In the genomic region with DNA sequence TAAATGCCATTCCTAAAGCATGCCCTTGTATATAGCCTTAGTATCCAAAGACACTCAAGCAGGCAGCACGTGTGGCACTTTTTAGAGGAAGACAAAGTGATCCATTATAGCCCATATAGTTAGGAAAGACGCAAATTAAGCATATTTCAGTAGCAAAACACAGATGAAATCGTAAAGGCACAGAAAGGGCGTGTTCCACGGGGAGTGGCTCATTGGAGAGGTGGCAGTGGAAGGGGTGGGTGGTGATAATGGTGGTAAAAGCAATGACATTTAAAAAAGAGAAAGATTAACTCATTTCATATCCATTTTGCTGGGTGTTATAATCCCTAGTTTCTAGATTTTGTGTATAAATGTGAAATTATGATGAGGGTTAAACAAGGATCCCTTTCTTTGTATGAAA, we compare ENCODE assay signal across 33 mouse cellular contexts. TPM values are rescaled to one million over a fixed set of nuclear protein-coding genes. Genes with fewer than 3 reads are reported as not detected.
DNase-seq lines count a peak whose midpoint lies in the region; ATAC-seq and TF ChIP-seq lines count a peak whose summit lies in the region.
"Had no signal": no experiment of that assay in that cellular context is flagged by ENCODE, and none has a peak within 500 bp of the region (broad histone marks: within the 10 kb centered on the region; RNA-seq: fewer than 3 reads in every experiment).

No protein-coding gene starts in this region.

- TF ChIP-seq CTCF in midbrain, postnatal 0 days (IDR thresholded peaks at IDR 0.05) = no peak

- peaks cover 70% of the 10 kb centered on the region for H3K36me3 ChIP-seq in erythroblast, embryonic 14.5 days (ENCODE audit: control insufficient read depth)
- peaks cover 58% of the 10 kb centered on the region for H3K36me3 ChIP-seq in liver, embryonic 13.5 days
- H3K36me3 ChIP-seq in midbrain, postnatal 0 days (ENCODE audit: insufficient read depth, low read length) = peaks cover 6% of the 10 kb centered on the region; the same call in 1 of the 2 replicates

- 46% methylated on average over 5 of the region's 5 CpGs for WGBS in liver, embryonic 13.5 days (ENCODE audit: insufficient replicate concordance)
- 90% methylated on average over 5 of the region's 5 CpGs for WGBS in midbrain, postnatal 0 days

- peaks cover 48% of the 10 kb centered on the region for H3K4me1 ChIP-seq in erythroblast, embryonic 14.5 days (ENCODE audit: control insufficient read depth)
- H3K4me1 ChIP-seq in liver, embryonic 13.5 days (replicated peaks) = peaks cover 44% of the 10 kb centered on the region
- peaks cover 7% of the 10 kb centered on the region for H3K4me1 ChIP-seq in midbrain, postnatal 0 days (ENCODE audit: insufficient read depth, low read length)

- peak; percentile 38 for DNase-seq in c-Kit-positive CD71-positive TER-119-negative erythroid progenitor cells, embryonic 14.5 days (ENCODE audit: low read depth)
- peak; percentile 52 for DNase-seq in liver, embryonic 13.5 days
- DNase-seq in urinary bladder, postnatal 4 days (ENCODE audit: low spot score in 2 of 2) = no peak
- no peak for DNase-seq in midbrain, postnatal 0 days (ENCODE audit: low spot score)
- DNase-seq: adrenal gland, postnatal 25 days; cerebellum, adult 9-10 months; embryo, embryonic 11 days; gastrocnemius, postnatal 25 days; heart, adult 2 months; heart, postnatal 10 days; kidney, adult 9 months; kidney, postnatal 14 days; layer of hippocampus, adult 9-11 months; lung, adult 2 months; thymus, adult 2 months; thymus, postnatal 36 days had no signal

- H3K9me3 ChIP-seq in erythroblast, embryonic 14.5 days (ENCODE audit: control insufficient read depth, low read length) = no peaks in the 10 kb centered on the region
- H3K9me3 ChIP-seq in liver, embryonic 13.5 days (replicated peaks) = no peaks in the 10 kb centered on the region
- no peaks in the 10 kb centered on the region for H3K9me3 ChIP-seq in midbrain, postnatal 0 days (ENCODE audit: low read length)
- H3K9me3 ChIP-seq: embryonic facial prominence, embryonic 12.5 days; forebrain, embryonic 13.5 days; heart, embryonic 13.5 days; limb, embryonic 12.5 days; megakaryocyte, embryonic 14.5 days; midbrain, embryonic 12.5 days had no signal

- peak overlapping the region; percentile 49; the same call in 1 of the 2 replicates for H3K9ac ChIP-seq in liver, embryonic 13.5 days
- H3K9ac ChIP-seq in midbrain, postnatal 0 days (replicated peaks; ENCODE audit: low read length, poor library complexity, severe bottlenecking) = no peak overlapping the region
- H3K9ac ChIP-seq: embryonic facial prominence, embryonic 12.5 days; forebrain, embryonic 13.5 days; heart, embryonic 13.5 days; hindbrain, embryonic 14.5 days; limb, embryonic 12.5 days; midbrain, embryonic 12.5 days had no signal

- H3K27me3 ChIP-seq in erythroblast, embryonic 14.5 days (ENCODE audit: control insufficient read depth) = no peaks in the 10 kb centered on the region
- no peaks in the 10 kb centered on the region for H3K27me3 ChIP-seq in liver, embryonic 13.5 days
- H3K27me3 ChIP-seq in midbrain, postnatal 0 days (ENCODE audit: insufficient read depth, low read length) = no peaks in the 10 kb centered on the region
- H3K27me3 ChIP-seq: embryonic facial prominence, embryonic 12.5 days; forebrain, embryonic 13.5 days; heart, embryonic 13.5 days; limb, embryonic 12.5 days; megakaryocyte, embryonic 14.5 days; midbrain, embryonic 12.5 days had no signal

- peak overlapping the region; percentile 63 for H3K27ac ChIP-seq in liver, embryonic 13.5 days
- no peak overlapping the region for H3K27ac ChIP-seq in midbrain, postnatal 0 days (ENCODE audit: low read depth, low read length)
- H3K27ac ChIP-seq: embryonic facial prominence, embryonic 12.5 days; forebrain, embryonic 13.5 days; heart, adult 2 months; heart, embryonic 13.5 days; hindbrain, embryonic 14.5 days; limb, embryonic 12.5 days; midbrain, embryonic 12.5 days had no signal

- ATAC-seq in liver, embryonic 13.5 days (ENCODE audit: low read depth) = peak; percentile 66
- ATAC-seq in megakaryocyte progenitor cell, adult 5-6 weeks (replicated peaks; ENCODE audit: poor library complexity) = 0 out of 2 replicates have a peak, but pooled peaks have one; percentile 30
- no peak for ATAC-seq in activated CD4-positive, CD25-positive, alpha-beta regulatory T cell, adult 4 months
- ATAC-seq in midbrain, postnatal 0 days (ENCODE audit: low FRiP score) = no peak
- ATAC-seq: CD4-positive, CD25-positive, alpha-beta regulatory T cell, adult 4 months; forebrain, embryonic 13.5 days; intestine, postnatal 0 days had no signal

- H3K4me3 ChIP-seq in erythroblast, embryonic 14.5 days (replicated peaks) = peak overlapping the region; percentile 52
- peak overlapping the region; percentile 47 for H3K4me3 ChIP-seq in liver, embryonic 13.5 days (replicated peaks)
- H3K4me3 ChIP-seq in midbrain, postnatal 0 days (ENCODE audit: low read depth, low read length) = no peak overlapping the region
- H3K4me3 ChIP-seq: embryonic facial prominence, embryonic 12.5 days; forebrain, embryonic 13.5 days; heart, adult 2 months; heart, embryonic 13.5 days; limb, embryonic 12.5 days; megakaryocyte, embryonic 14.5 days; midbrain, embryonic 12.5 days had no signal

- peak overlapping the region; percentile 69 for H3K4me2 ChIP-seq in liver, embryonic 13.5 days
- H3K4me2 ChIP-seq in midbrain, postnatal 0 days (ENCODE audit: low read depth, low read length, poor library complexity, severe bottlenecking) = no peak overlapping the region
- H3K4me2 ChIP-seq: embryonic facial prominence, embryonic 12.5 days; forebrain, embryonic 13.5 days; heart, embryonic 13.5 days; hindbrain, embryonic 14.5 days; limb, embryonic 12.5 days; midbrain, embryonic 12.5 days had no signal

RNA-seq across cellular contexts. Expression of gene Smarce1, which starts 4.5 kb away (rescaled TPM):
- 58.6 and 64.5 TPM in 2 replicates for polyA plus RNA-seq in erythroblast, embryonic 14.5 days (2012)
- polyA plus RNA-seq in liver, embryonic 13.5 days (2015; fragmentation: Nextera tagmentation; extraction: Ambion mirVana) = 96.0 and 123 TPM in 2 replicates
- total RNA-seq in megakaryocyte progenitor cell, adult 5-6 weeks (2015) = 95.7 and 108 TPM in 2 replicates
- 161 and 260 TPM in 2 replicates for total RNA-seq in megakaryocyte progenitor cell, adult 5-6 weeks (2017)
- polyA plus RNA-seq in activated CD4-positive, CD25-positive, alpha-beta regulatory T cell, adult 4 months (2017; shearing (Covaris generic)) = 100 to 1,000 TPM; 133 to 172 TPM
- total RNA-seq in midbrain, postnatal 0 days (2014; rRNA removed) = 94.9 and 116 TPM in 2 replicates
- polyA plus RNA-seq in midbrain, postnatal 0 days (2015; fragmentation: Nextera tagmentation; extraction: Ambion mirVana) = 170 and 184 TPM in 2 replicates

RNA-seq across cellular contexts. Expression of gene Krt222, which starts 17.6 kb away (rescaled TPM):
- polyA plus RNA-seq in erythroblast, embryonic 14.5 days (2012) = 0.02 TPM in 1 of 2 replicates, not detected in the other
- polyA plus RNA-seq in liver, embryonic 13.5 days (2015; fragmentation: Nextera tagmentation; extraction: Ambion mirVana) = 0.05 and 0.29 TPM in 2 replicates
- total RNA-seq in megakaryocyte progenitor cell, adult 5-6 weeks (2015) = not detected in 2 replicates
- not detected in 2 replicates for total RNA-seq in megakaryocyte progenitor cell, adult 5-6 weeks (2017)
- 1 to 10 TPM; 1.4 to 1.7 TPM for polyA plus RNA-seq in activated CD4-positive, CD25-positive, alpha-beta regulatory T cell, adult 4 months (2017; shearing (Covaris generic))
- 10.6 and 11.6 TPM in 2 replicates for total RNA-seq in midbrain, postnatal 0 days (2014; rRNA removed)
- 13.6 and 14.4 TPM in 2 replicates for polyA plus RNA-seq in midbrain, postnatal 0 days (2015; fragmentation: Nextera tagmentation; extraction: Ambion mirVana)
- total RNA-seq: hematopoietic stem cell, adult 5-6 weeks had no signal

RNA-seq across cellular contexts. Expression of gene Krt24, which starts 58.8 kb away (rescaled TPM):
- not detected in 2 replicates for polyA plus RNA-seq in erythroblast, embryonic 14.5 days (2012)
- not detected in 2 replicates for polyA plus RNA-seq in liver, embryonic 13.5 days (2015; fragmentation: Nextera tagmentation; extraction: Ambion mirVana)
- not detected in 2 replicates for total RNA-seq in megakaryocyte progenitor cell, adult 5-6 weeks (2015)
- not detected in 2 replicates for total RNA-seq in megakaryocyte progenitor cell, adult 5-6 weeks (2017)
- not detected for polyA plus RNA-seq in activated CD4-positive, CD25-positive, alpha-beta regulatory T cell, adult 4 months (2017; shearing (Covaris generic))
- total RNA-seq in midbrain, postnatal 0 days (2014; rRNA removed) = not detected in 2 replicates
- 0.07 and 0.21 TPM in 2 replicates for polyA plus RNA-seq in midbrain, postnatal 0 days (2015; fragmentation: Nextera tagmentation; extraction: Ambion mirVana)
- total RNA-seq: adrenal gland, adult 18-20 months; adrenal gland, postnatal 25 days; gastrocnemius, adult 18-20 months; gastrocnemius, postnatal 25 days; heart, adult 2 months; heart, postnatal 10 days; hematopoietic stem cell, adult 5-6 weeks; left cerebral cortex, postnatal 14 days had no signal
- polyA plus RNA-seq: CD4-positive, CD25-positive, alpha-beta regulatory T cell, adult 4 months; forebrain, embryonic 13.5 days; heart, adult 2 months; heart, embryonic 13.5 days; hindbrain, embryonic 14.5 days; lung, adult 2 months; midbrain, embryonic 12.5 days; neural tube, embryonic 14.5 days had no signal

Comparison
In these comparisons a context has a peak if more than half of its experiments do, and no peak if none do; other contexts are left out.
1. DNase-seq: peak in c-Kit-positive CD71-positive TER-119-negative erythroid progenitor cells, embryonic 14.5 days (single experiment) and liver, embryonic 13.5 days (single experiment); none in urinary bladder, postnatal 4 days (0 of 2) and midbrain, postnatal 0 days (single experiment).
2. ATAC-seq: peak in liver, embryonic 13.5 days (single experiment) and megakaryocyte progenitor cell, adult 5-6 weeks (single experiment); none in activated CD4-positive, CD25-positive, alpha-beta regulatory T cell, adult 4 months (single experiment) and midbrain, postnatal 0 days (single experiment).